Mouse (Mus musculus) C2C12 (cell line): ENCODE results near the gene Wnt10a. TPM values are rescaled to one million over a fixed set of nuclear protein-coding genes. Genes with fewer than 3 reads are reported as not detected.
A peak's percentile ranks its signal among the peaks of the same experiment; 100 is the strongest.

ENCODE experiments used
- H3K27me3 ChIP-seq: one replicate; pipeline ENCODE4 v1.6.1; 2011; ENCODE audit not compliant: control insufficient read depth, insufficient read depth, insufficient read length
- H3K36me3 ChIP-seq: one replicate; pipeline ENCODE4 v1.6.1; 2011; ENCODE audit not compliant: control insufficient read depth, insufficient read depth
- H3K4me3 ChIP-seq: one replicate; pipeline ENCODE4 v1.5.1; 2011; ENCODE audit warnings: mild to moderate bottlenecking, control low read depth; ENCODE audit not compliant: poor library complexity, insufficient read depth, severe bottlenecking
- H3K79me2 ChIP-seq: one replicate; pipeline ENCODE4 v1.6.1; 2011; ENCODE audit not compliant: control insufficient read depth, insufficient read depth
- H3K79me3 ChIP-seq: one replicate; pipeline ENCODE4 v1.6.1; 2011; ENCODE audit warnings: low read depth, control low read depth
- H3ac ChIP-seq: one replicate; pipeline ENCODE3; 2011; ENCODE audit warnings: low read depth; ENCODE audit not compliant: control insufficient read depth, insufficient read length
- CEBPB ChIP-seq: IDR thresholded peaks from one replicate; pipeline ENCODE4 v1.6.1; 2011; ENCODE audit warnings: low read depth, mild to moderate bottlenecking, control low read depth, moderate library complexity
- CTCF ChIP-seq: IDR thresholded peaks from one replicate; pipeline ENCODE4 v1.5.1; 2011; ENCODE audit not compliant: control insufficient read depth, insufficient read depth, insufficient read length
- FOSL1 ChIP-seq: IDR thresholded peaks from one replicate; pipeline ENCODE4 v1.8.0; 2011; ENCODE audit warnings: mild to moderate bottlenecking, low read length; ENCODE audit not compliant: poor library complexity, insufficient read depth, severe bottlenecking
- MAX ChIP-seq: IDR thresholded peaks from one replicate; pipeline ENCODE4 v1.6.1; 2011; ENCODE audit warnings: mild to moderate bottlenecking, control low read depth
- MYOD1 ChIP-seq: IDR thresholded peaks from one replicate; pipeline ENCODE4 v1.6.1; 2011; ENCODE audit warnings: low read depth; ENCODE audit not compliant: control insufficient read depth, insufficient read length
- MYOG ChIP-seq: IDR thresholded peaks from one replicate; pipeline ENCODE4 v1.6.1; 2011; ENCODE audit not compliant: control insufficient read depth, insufficient read length; ENCODE audit errors: extremely low read depth
- USF1 ChIP-seq: IDR thresholded peaks from one replicate; pipeline ENCODE4 v1.6.1; 2011; ENCODE audit warnings: low read depth, mild to moderate bottlenecking, control low read depth, moderate library complexity
- long read RNA-seq, 2 experiments: library from polyadenylated mRNA; unstranded; transcript quantifications; one replicate each; pipeline ENCODE4 v2.0.0; 2019 to 2020
- polyA plus RNA-seq: library from polyadenylated mRNA; unstranded; fragments of >200 nt; fragmentation: generic; extraction: Trizol; gene quantifications from one replicate; pipeline ENCODE4 v1.2.1, GENCODE M21; 2012; ENCODE audit warnings: missing spikeins

Wnt10a gene
- 12.9 TPM for polyA plus RNA-seq
- long read RNA-seq, experiment 1, transcript Wnt10a-201 (4 exons, 2,468 nt) = major isoform, 47 of 54 reads
- long read RNA-seq, experiment 1, partial matches to known transcripts = 6 of 54 reads
- long read RNA-seq, experiment 1, other reads (novel, unspliced or antisense) = 1 of 54 reads
- long read RNA-seq, experiment 2, transcript Wnt10a-201 (4 exons, 2,468 nt) = major isoform, 156 of 165 reads
- long read RNA-seq, experiment 2, partial matches to known transcripts = 6 of 165 reads
- long read RNA-seq, experiment 2, other reads (novel, unspliced or antisense) = 3 of 165 reads

GRCm38 (mm10) chr1:74791249-74791648, at the start of gene Wnt10a:
Gene Wnt10a, plus strand, starts transcription at chr1:74791516.
- peaks cover 1% of the 10 kb centered on the region for H3K79me3 ChIP-seq
- no peaks in the 10 kb centered on the region for H3K79me2 ChIP-seq
- TF ChIP-seq USF1 (no peak), FOSL1 (no peak), CEBPB (no peak), MYOD1 (no peak), CTCF (no peak), MAX (no peak), MYOG (no peak)
- H3K27me3 ChIP-seq = no peaks in the 10 kb centered on the region
- no peaks in the 10 kb centered on the region for H3K36me3 ChIP-seq
- peak within 1 kb of the TSS; percentile 0 for H3ac ChIP-seq
- H3K4me3 ChIP-seq = peak within 1 kb of the TSS; percentile 26

GRCm38 (mm10) chr1:74747335-74747734, 44.0 kb upstream of the Wnt10a start:
- H3K79me3 ChIP-seq = no peaks in the 10 kb centered on the region
- no peaks in the 10 kb centered on the region for H3K36me3 ChIP-seq
- no peak overlapping the region for H3ac ChIP-seq
- H3K79me2 ChIP-seq = no peaks in the 10 kb centered on the region
- H3K27me3 ChIP-seq = no peaks in the 10 kb centered on the region
- H3K4me3 ChIP-seq = no peak overlapping the region
- TF ChIP-seq CEBPB (no peak), MYOD1 (no peak), MYOG (no peak), CTCF (no peak), MAX (no peak), FOSL1 (no peak), USF1 (no peak)

- Histone ChIP-seq H3K4me3 (peak within 1 kb of the TSS; percentile 3), H3K36me3 (no peaks in the 10 kb centered on the region), H3K79me3 (no peaks in the 10 kb centered on the region), H3K27me3 (no peaks in the 10 kb centered on the region), H3ac (peak within 1 kb of the TSS; percentile 12), H3K79me2 (no peaks in the 10 kb centered on the region)
- TF ChIP-seq MYOG (no peak), FOSL1 (no peak), CEBPB (no peak), CTCF (peak; percentile 60), USF1 (no peak), MAX (no peak), MYOD1 (peak; percentile 40)
Measured at GRCm38 (mm10) chr1:74748643-74749271, 42.6 kb upstream of the Wnt10a start, which contains the start of gene Prkag3. Gene Prkag3, minus strand, starts transcription at chr1:74749221.

DNA sequence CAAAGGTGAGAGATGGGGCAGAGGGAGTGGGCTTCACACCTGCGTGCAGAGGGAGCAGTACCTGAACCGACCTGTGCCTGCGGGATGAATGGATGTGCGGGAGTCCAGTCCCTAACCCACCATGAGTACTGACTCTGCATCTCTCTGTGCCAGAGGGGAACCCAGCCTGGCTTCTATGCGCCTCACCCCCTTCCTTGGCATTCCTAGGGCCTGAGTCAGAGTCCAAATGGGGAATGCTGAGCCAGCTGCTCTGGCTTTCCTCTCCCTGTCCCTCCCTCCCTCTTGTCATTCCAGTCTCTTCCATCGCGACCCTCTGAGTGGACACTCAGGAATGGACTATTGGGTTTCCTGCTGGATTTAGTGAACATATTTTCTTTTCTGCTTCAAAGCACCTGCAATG, 42.0 kb upstream of the Wnt10a start:
- Histone ChIP-seq H3ac (no peak overlapping the region), H3K4me3 (no peak overlapping the region), H3K79me2 (no peaks in the 10 kb centered on the region), H3K27me3 (no peaks in the 10 kb centered on the region), H3K79me3 (no peaks in the 10 kb centered on the region), H3K36me3 (no peaks in the 10 kb centered on the region)
- TF ChIP-seq USF1 (no peak), MYOD1 (peak; percentile 49)

- TF ChIP-seq FOSL1 (no peak), CEBPB (no peak), MYOD1 (no peak), MYOG (no peak), USF1 (no peak), CTCF (no peak), MAX (no peak)
- Histone ChIP-seq H3K27me3 (no peaks in the 10 kb centered on the region), H3ac (no peak overlapping the region), H3K79me2 (no peaks in the 10 kb centered on the region), H3K79me3 (no peaks in the 10 kb centered on the region), H3K4me3 (no peak overlapping the region), H3K36me3 (no peaks in the 10 kb centered on the region)
Measured at GRCm38 (mm10) chr1:74750683-74751082, 40.6 kb upstream of the Wnt10a start.
